ENCODE assay signal across 9 mouse cellular contexts in genomic region chr10:93336462-93336931, GRCm38 (mm10). TPM values are rescaled to one million over a fixed set of nuclear protein-coding genes. Genes with fewer than 3 reads are reported as not detected.
DNase-seq lines count a peak whose midpoint lies in the region; ATAC-seq and TF ChIP-seq lines count a peak whose summit lies in the region.
"Had no signal": no experiment of that assay in that cellular context is flagged by ENCODE, and none has a peak within 500 bp of the region (broad histone marks: within the 10 kb centered on the region; RNA-seq: fewer than 3 reads in every experiment).

No protein-coding gene starts in this region.

- no peaks in the 10 kb centered on the region for H3K27me3 ChIP-seq in heart, embryonic 12.5 days (replicated peaks)
- H3K27me3 ChIP-seq in liver, embryonic 15.5 days, result no peaks in the 10 kb centered on the region
- H3K27me3 ChIP-seq in thymus, adult 2 months (ENCODE audit: control insufficient read depth, insufficient read depth, low read length), result no peaks in the 10 kb centered on the region
- H3K27me3 ChIP-seq: forebrain, embryonic 15.5 days had no signal

- H3K9me3 ChIP-seq in heart, embryonic 12.5 days (replicated peaks), result peaks cover 8% of the 10 kb centered on the region
- H3K9me3 ChIP-seq in liver, embryonic 15.5 days (replicated peaks), result no peaks in the 10 kb centered on the region
- H3K9me3 ChIP-seq: forebrain, embryonic 15.5 days had no signal

- H3K9ac ChIP-seq in heart, embryonic 12.5 days, result no peak overlapping the region
- no peak overlapping the region for H3K9ac ChIP-seq in liver, embryonic 15.5 days
- H3K9ac ChIP-seq: forebrain, embryonic 15.5 days had no signal

- H3K27ac ChIP-seq in heart, embryonic 12.5 days (ENCODE audit: poor library complexity, severe bottlenecking), result peak overlapping the region; percentile 76
- peak overlapping the region; percentile 59 for H3K27ac ChIP-seq in liver, embryonic 15.5 days (replicated peaks)
- no peak overlapping the region for H3K27ac ChIP-seq in thymus, adult 2 months (ENCODE audit: control insufficient read depth, insufficient read depth, low read length)
- H3K27ac ChIP-seq: forebrain, embryonic 15.5 days had no signal

- TF ChIP-seq POLR2A in thymus, adult 2 months (IDR thresholded peaks at IDR 0.05; ENCODE audit: control insufficient read depth, extremely low read depth, insufficient read depth, low read length, poor library complexity), result no peak

- peaks cover 28% of the 10 kb centered on the region for H3K4me1 ChIP-seq in heart, embryonic 12.5 days (replicated peaks)
- H3K4me1 ChIP-seq in liver, embryonic 15.5 days (replicated peaks), result peaks cover 7% of the 10 kb centered on the region; the same call in 1 of the 2 replicates
- peaks cover 14% of the 10 kb centered on the region for H3K4me1 ChIP-seq in thymus, adult 2 months (replicated peaks; ENCODE audit: control insufficient read depth, insufficient read depth, low read length)
- H3K4me1 ChIP-seq: forebrain, embryonic 15.5 days had no signal

- DNase-seq in spleen, postnatal 36 days (ENCODE audit: low spot score in 2 of 2), result peak; percentile 45 to 59
- DNase-seq in spleen, adult 18-20 months, result no peak
- DNase-seq in left cerebral cortex, postnatal 36 days (ENCODE audit: low spot score in 2 of 2), result no peak
- no peak for DNase-seq in left cerebral cortex, adult 9 months (ENCODE audit: low spot score in 2 of 2)
- DNase-seq in thymus, adult 2 months, result no peak
- DNase-seq: cerebellum, adult 11 months had no signal

- 42% methylated on average over 6 of the region's 6 CpGs for WGBS in heart, embryonic 12.5 days
- WGBS in liver, embryonic 15.5 days (ENCODE audit: insufficient replicate concordance), result 8% methylated on average over 6 of the region's 6 CpGs
- WGBS in thymus, adult 2 months, result 16% methylated on average over 6 of the region's 6 CpGs

- TF ChIP-seq CTCF in thymus, adult 2 months (IDR thresholded peaks at IDR 0.05; ENCODE audit: borderline replicate concordance, control insufficient read depth, extremely low read depth, insufficient read depth, low read length, poor library complexity), result no peak

- intact Hi-C loops in left cerebral cortex, postnatal 36 days (cut with DNase I), result no loop called here

- no peak overlapping the region for H3K4me3 ChIP-seq in heart, embryonic 12.5 days
- no peak overlapping the region for H3K4me3 ChIP-seq in liver, embryonic 15.5 days (replicated peaks)
- H3K4me3 ChIP-seq in thymus, adult 2 months (ENCODE audit: control insufficient read depth, insufficient read depth, low read length), result no peak overlapping the region
- H3K4me3 ChIP-seq: forebrain, embryonic 15.5 days had no signal

- no peak overlapping the region; the same call in 1 of the 2 replicates for H3K4me2 ChIP-seq in heart, embryonic 12.5 days
- peak overlapping the region; percentile 15; the same call in 1 of the 2 replicates for H3K4me2 ChIP-seq in liver, embryonic 15.5 days
- H3K4me2 ChIP-seq: forebrain, embryonic 15.5 days had no signal

- ATAC-seq in heart, embryonic 12.5 days (ENCODE audit: insufficient number of reproducible peaks, low FRiP score), result peak; percentile 28; the same call in 1 of the 2 replicates
- no peak for ATAC-seq in liver, embryonic 15.5 days (ENCODE audit: insufficient read depth)
- ATAC-seq: forebrain, embryonic 15.5 days had no signal

- no peaks in the 10 kb centered on the region for H3K36me3 ChIP-seq in heart, embryonic 12.5 days
- no peaks in the 10 kb centered on the region for H3K36me3 ChIP-seq in liver, embryonic 15.5 days (replicated peaks)
- no peaks in the 10 kb centered on the region for H3K36me3 ChIP-seq in thymus, adult 2 months (ENCODE audit: control insufficient read depth, insufficient read depth, low read length)
- H3K36me3 ChIP-seq: forebrain, embryonic 15.5 days had no signal

RNA-seq across cellular contexts. Expression of gene Elk3, which starts 25.6 kb away (rescaled TPM):
- polyA plus RNA-seq in heart, embryonic 12.5 days (2016; fragmentation: Nextera tagmentation; extraction: Ambion mirVana), result 36.8 and 41.0 TPM in 2 replicates
- 4.3 and 5.1 TPM in 2 replicates for polyA plus RNA-seq in liver, embryonic 15.5 days (2015; fragmentation: Nextera tagmentation; extraction: Ambion mirVana)
- total RNA-seq in left cerebral cortex, postnatal 36 days (2021), result 10 to 100 TPM in 1 of 2 experiments, 1 to 10 TPM in 1; 9.4 to 11.4 TPM
- 47.2 and 62.7 TPM in 2 replicates for polyA plus RNA-seq in thymus, adult 2 months (2012; rRNA removed)

Comparison
In these comparisons a context has a peak if more than half of its experiments do, and no peak if none do; other contexts are left out.
1. DNase-seq: peak in spleen, postnatal 36 days (2 of 2); none in spleen, adult 18-20 months (0 of 2), left cerebral cortex, postnatal 36 days (0 of 2), left cerebral cortex, adult 9 months (0 of 2) and thymus, adult 2 months (single experiment).